Mouse (Mus musculus): ENCODE data around the gene Cxcr2.

Gene Cxcr2

DNA sequence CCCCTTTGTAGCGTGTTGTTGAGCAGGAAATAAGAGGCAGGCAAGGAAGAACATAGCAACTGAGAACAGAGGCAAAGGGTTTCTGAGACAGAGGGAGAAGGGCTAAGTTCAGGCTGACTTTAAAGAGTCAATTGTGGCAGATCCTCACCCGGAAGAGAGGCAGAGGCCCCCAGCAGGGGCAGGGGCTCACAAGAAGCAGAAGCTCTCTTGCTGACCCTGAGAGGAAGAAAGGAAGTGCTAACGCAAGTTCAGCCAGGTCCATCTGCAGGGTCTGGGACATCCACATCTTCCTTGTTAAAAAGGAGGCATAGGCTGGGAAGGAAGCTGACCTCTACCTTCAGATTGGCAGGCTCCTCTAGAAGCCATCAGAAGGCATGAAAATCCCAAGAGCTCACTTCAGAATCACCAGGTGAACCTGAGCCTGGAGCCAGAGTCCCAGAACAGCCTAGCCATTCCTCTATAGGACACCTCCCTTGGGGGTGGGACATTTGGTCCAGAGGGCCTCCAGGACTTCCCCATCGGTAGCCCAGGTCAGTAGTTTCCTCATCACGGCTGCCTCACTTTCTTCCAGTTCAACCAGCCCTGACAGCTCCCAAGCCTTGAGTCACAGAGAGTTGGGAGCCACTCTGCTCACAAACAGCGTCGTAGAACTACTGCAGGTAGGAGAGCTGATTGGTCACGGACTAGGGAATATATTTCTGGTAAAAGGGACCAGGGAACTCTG is at the start of gene Cxcr2:
Cxcr2 (plus strand) TSS at position 529 of the 724 bp plus-strand sequence.
- no peak for DNase-seq (ENCODE audit: low read depth, low spot score)

DNA sequence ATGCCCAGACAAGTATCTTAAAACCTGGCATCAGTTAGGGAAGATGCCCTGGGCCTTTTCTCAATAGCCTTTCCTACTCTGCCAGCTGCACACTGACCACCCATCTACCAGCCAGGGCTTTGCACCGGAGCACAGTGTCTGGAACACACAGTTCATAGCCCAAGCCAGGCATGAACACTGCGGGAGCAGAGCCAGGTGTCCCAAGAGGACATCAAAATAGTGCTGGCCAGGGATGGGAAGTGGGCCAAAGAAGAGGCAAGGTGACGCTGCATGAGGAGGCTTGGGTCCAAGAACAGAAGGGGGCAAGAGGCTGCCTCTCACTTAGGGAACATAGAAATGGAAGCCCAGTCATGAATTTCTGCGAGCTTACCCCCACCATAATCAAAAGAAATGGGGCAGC is 48.1 kb upstream of the Cxcr2 start:
- DNase-seq (ENCODE audit: low read depth, low spot score) = no peak

DNA sequence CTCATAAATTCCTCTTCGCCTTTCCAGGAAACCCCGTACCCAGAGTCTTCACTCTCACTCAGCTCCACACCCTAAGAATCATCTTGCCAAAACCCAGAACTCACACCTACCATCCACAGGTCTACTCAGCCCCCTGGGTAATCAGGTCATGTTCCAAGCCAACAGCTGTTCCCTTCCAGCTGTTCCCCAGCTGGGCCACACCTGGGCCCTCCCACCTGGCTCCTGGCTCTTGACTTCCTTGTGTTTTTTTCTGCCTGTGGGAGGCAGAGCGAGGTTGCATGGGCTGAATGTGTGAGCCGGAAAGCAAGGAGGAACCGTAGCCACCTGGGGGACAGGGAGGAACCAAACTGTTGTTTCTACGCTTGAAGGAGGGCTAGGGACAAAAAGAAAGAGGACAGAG is 47.6 kb upstream of the Cxcr2 start:
- no peak for DNase-seq (ENCODE audit: low read depth, low spot score)

DNA sequence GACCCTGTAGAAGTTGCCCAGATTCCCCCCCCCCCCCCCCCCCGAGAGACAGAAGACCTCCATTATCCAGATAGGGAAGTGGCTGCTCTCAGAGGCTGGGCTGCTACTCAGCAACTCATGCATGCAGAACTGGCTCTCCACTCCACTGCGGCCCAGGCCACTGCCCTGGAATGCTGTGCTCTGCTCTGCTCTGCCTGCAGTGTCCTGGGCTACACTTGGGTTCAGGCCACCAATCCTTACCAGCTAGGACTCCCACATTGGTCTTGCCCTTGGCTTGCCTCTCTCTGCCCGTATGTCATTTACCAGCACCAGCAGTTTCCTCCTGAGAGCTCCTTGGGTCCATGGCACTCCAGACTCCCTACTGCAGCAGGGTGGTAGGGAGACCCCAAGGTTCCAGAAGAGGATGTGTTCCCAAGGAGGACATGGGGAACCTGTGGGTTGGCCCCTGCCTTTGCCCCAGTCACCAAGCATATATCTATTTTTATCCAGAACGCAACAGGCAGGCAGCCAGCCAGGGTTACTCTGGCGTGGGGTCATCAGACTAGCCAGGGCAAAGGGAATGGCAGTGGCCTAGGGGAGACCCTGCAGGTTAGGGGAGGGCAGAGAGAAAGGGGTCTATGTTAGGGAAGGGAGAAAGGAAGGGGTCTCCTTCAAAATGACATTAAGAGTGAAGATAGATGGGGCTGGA is 45.7 kb upstream of the Cxcr2 start:
- no peak for DNase-seq (ENCODE audit: low read depth, low spot score)

DNA sequence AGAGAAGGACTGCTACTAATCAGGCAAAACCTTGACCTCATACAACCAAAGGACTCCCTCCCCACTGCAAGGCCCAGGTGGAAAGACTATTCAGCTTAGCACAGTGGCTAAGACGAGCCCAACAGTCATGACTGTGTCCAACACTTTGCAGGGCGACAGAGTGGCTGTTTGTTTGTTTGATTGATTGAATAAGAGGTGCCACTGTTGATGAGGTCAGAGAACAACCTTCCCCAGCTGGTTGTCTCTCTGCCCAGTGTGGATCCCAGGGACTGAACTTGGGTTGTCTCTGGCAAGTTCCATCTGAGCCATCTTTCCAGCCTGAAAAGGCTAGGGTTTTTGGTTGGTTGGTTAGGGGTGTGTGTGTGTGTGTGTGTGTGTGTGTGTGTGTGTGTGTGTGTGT is 44.1 kb upstream of the Cxcr2 start:
- DNase-seq (ENCODE audit: low read depth, low spot score) = no peak

DNA sequence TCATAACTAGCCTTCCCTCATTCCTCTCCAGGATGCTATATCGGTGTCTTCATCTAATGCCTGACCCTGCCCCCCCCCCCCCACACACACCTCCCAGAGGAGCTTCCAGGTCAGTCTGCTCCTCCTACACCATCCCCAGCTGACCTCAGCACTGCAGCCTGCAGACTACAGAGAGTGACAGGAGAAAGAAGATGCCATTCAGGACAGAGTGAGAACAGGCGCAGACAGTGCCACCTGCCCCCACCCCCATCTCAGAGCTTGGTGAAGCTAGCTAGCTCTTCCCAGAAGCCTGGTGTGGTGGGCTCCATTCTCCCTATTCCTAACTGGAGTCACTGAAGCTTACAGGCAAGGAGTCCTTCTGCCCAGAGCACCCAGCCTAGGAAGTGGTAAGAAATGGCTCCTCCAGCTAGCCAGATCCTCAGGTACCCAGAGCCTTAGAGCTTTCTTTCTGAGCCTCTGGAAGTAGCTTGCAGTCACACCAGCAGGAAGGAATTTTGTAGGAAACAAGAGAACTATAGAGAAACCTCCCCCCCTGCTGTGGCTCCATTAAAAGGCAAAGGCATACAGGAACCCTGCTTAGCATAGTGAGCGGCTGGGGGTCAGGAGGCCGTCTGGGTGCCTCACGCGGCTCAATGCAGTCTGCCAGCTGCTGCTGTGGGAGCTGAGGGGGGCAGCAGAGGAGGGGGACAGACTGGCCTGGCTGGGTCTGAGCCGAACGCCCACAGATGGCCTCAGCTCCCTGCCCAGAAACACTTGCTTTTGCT is 42.7 kb upstream of the Cxcr2 start:
- no peak for DNase-seq (ENCODE audit: low read depth, low spot score)

DNA sequence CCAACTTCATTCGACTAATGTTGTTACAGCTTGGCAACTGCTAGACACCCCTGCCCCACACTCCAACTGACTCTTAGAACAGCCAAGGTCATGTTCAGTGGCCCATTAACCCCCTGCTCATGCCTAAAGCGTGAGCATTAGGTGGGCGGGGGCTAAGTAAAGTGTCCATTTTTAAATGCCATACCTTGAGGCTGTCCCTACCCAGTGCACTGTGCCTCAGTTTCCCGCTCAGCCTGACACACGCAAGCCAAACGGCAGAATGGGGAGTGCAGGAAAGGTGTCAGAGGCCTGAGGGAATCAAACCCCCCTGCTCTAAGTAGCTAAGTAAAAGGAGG is 42.1 kb upstream of the Cxcr2 start:
- no peak for DNase-seq (ENCODE audit: low read depth, low spot score)

DNA sequence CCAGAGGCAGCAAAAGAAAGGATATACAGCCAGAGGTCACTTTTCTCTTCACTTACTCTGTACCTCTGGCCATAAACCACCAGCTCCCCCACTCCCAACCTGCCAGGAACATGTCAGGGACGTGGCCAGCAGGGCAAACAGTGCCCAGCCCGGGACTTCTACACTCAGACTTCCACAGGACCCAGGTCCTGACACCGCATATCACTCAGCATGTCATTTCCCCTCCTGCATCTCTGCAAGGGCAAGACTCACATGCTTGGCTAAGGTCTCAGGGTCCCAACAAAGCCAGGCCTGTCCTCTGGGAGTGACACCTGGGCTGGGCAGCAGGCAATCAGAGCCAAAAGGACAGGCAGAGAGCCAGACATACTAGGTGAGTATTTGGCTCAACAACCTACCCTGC is 40.7 kb upstream of the Cxcr2 start:
- DNase-seq (ENCODE audit: low read depth, low spot score) = no peak

DNA sequence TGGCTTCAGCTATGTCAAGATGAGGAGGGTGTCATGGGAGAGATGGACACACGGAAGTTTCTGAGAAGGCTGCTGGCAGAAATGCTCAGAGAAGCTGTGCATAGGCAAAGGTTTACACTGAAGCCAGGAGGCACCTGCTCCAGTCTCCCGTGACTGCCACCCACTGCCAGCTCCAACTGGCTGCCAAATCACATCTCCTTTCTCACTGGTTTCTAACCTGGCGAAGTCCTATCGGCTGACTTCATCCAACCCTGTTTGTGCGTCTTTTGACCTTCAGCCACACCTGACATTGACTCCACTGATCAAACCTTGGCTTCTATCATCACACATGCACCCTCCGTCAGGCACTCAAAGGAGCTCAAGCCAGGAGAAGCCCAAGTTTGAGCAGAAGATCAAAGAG is 35.9 kb upstream of the Cxcr2 start:
- no peak for DNase-seq (ENCODE audit: low read depth, low spot score)

DNA sequence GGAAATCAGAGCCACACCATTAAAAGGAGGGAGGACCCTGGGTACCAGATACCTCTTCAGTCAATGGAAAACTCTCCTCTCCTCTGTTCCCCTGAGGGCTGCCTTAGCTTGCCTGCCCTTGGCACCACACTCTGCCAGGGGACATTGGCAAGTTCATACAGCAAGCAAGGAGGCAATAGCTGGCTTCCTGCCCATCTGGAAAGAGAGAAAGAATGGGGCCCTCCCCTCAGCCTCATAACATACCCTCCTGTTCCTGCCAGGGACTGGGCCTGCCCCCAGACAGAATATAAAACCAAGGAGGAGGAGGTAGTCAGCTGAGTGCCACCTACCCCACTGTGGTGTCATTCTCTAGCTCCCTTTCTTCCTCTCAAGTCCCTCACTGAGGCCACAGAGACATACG is 34.7 kb upstream of the Cxcr2 start:
- no peak for DNase-seq (ENCODE audit: low read depth, low spot score)

DNA sequence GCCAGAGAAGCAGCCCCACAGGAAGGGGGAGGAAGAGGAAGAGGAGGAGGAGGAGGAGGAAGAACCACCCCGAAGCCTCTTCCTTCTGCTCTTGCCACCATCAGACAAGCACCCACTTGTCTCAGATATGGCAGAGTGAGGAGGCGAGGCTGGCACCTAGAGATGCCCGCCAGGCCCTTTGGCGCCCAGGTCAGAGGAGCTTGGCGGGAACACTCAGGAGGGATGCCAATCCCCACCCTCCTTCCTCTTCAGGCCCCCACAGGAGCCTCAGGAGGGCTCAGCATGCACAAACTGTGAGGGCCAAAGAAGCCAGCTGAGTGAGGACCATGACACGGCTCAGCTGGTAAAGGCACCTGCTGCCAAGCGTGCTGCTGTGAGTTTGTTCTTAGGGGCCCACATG is 32.7 kb upstream of the Cxcr2 start:
- DNase-seq (ENCODE audit: low read depth, low spot score) = no peak

DNA sequence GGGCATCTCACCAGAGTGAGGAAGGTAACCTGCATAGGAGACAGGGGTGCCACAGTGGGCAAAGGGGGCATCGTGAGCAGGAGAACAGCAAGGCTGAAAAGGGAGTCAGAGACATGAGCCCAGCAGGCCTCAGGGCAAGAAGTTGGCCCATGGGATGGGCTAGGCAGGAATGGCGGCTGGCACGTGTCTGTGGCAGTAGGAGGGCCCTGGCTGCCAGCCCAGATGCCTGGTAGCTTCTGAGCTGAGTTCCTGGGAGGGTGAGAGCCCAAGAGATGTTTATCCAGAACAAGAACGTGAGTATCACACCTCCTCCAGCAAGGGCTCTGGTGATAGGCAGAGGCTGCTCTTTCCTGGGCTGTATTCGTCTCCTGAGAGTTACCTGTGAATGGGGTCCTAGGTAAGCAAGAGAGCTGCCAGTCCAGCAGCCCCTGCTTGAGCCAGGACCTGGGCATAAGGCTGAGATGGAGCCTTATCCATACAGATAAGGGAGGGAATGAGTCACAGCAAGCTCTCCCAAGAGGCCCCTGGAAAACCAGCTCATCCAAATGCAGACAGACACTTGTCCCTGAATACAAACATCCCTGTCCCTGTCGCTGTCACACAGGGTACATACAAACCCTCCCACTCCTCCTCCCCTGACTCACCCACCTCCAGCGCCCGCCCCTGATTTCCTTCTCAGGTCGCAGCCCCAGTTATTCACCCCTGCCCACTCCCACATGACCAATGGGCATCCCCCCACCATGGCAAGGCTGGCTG is 31.8 kb upstream of the Cxcr2 start:
- DNase-seq (ENCODE audit: low read depth, low spot score) = no peak

DNA sequence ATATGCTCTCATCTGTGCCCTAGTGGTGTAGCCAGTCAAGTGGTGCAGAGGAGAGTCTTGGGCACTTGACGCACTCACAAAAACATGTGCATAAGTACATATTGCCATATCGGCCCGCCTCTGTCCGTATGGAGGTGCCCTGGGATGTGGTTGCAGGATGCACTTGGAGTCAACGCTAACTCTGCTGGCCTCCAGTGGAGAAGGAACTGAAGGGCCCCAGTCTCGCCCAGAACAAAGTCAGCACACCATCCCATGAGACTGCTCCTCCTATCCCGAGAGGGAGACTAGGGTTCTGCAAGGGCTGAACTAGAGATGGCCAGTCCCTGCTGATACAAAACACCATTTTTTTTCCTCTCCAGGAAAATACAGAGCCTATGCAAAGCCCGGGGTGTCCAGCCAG is 30.6 kb upstream of the Cxcr2 start:
- DNase-seq (ENCODE audit: low read depth, low spot score) = no peak

DNA sequence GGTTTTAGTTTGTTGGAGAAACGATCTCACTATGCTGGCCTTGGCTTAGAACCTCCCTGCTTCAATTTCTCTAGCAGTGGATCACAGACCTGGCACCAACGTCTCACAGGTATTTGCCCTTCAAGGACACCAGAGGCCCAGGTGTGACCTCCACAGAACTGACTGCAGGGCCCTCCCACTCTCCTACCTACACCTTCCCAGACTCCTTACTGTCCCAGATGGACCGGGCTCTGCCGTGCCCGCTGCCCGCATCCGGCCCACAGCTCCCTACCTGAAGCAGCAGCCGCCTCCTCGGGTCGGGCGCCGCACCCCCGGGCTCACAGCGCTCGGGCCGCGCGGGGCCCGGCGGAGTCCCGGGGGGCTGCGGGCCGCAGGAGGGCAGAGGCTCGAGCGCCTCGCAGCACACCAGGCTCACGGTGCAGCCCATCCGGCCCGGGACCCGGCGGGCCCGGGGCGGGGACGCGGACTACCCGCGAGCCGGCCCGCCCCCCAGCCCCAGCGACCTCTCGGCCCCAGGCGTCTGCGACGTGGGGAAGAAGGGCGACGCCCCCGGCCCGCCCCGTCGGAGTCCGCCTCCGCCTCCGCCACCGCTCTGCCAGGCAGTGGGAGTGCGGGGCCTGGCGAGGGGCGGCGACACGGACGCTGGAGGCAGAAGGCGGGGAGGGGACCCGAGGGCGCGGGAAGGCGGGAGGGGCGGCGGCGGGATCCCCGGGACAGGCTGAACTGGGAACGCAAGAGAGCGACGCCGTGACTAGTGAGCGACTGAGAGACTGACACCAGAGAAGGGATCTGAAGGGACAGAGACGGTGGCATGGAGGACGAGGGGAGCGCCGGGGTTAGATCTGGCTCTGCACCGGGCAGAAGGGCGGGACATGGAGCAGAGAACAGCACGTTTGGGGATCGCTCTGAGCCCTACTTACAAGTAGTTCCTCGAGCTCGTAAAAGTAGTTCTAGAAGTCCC is 29.5 kb upstream of the Cxcr2 start, which contains the start of gene Tns1:
Tns1 (minus strand) TSS at position 429 of the 961 bp plus-strand sequence.
- no peak for DNase-seq (ENCODE audit: low read depth, low spot score)

DNA sequence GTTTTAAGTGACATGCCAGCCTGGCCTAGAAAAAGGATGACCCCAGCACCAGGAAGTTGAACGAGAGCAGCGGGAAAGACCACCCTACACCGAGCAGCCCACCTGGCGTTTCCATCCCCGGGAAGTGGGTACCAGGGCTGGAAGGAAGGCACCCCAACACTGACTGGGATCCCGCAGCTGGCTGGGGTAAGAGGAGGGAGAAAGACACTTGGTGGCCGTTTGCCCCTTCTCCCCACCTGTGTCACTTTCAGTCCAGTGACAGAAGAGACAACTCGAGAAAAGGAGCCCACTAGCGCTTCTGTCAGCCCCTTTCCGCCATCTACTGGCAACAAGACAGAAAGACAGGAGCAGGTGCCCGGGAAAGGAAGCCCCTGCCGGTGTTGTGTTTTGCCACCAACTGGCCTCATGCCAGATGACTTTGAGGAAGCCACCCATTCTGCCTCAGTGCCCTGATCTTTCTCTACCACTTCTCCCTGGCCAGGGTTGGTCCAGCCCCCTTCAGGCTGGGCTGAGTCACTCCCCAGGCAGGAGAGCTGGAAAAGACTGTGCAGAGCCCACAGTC is 28.7 kb upstream of the Cxcr2 start, which contains the start of gene Rufy4:
Rufy4 (plus strand) TSS at position 551 of the 562 bp plus-strand sequence.
- no peak for DNase-seq (ENCODE audit: low read depth, low spot score)

DNA sequence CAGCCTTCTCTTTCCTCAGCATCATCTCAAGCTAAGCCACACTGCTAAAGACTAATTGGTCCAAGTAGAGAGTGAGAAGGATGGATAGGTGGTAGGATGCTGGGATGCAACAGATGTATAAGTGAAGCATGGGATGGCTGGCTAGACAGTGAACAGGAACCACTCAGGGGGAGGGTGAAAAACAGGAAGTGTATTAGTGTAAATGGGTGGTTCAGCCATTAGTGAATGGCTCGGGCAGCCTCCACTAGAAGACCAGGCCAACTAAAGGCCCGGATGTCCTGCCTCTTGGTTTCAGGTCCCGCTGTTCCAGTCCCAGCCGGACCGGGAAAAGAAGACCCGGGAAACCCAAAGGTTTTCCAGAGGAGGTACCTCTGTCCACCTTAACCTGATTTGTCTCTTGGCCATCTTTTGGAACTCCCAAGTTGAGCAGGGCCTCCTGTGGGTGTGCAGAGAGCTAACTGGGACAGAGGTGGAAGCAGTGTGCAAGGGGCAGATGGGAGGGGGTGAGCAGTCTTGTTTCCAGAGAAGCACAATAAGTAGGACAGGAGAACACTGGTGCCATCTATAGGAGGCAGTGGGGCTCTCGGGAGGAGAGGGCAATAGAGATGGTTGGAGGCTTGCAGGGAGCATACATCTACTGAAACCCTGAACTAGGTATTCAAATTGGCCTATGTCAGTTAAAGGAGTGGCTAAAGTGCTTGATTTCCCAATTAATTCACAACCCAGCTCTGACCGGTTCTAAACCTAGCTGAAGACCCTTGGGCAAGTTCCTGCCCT is 22.7 kb upstream of the Cxcr2 start:
- no peak for DNase-seq (ENCODE audit: low read depth, low spot score)

DNA sequence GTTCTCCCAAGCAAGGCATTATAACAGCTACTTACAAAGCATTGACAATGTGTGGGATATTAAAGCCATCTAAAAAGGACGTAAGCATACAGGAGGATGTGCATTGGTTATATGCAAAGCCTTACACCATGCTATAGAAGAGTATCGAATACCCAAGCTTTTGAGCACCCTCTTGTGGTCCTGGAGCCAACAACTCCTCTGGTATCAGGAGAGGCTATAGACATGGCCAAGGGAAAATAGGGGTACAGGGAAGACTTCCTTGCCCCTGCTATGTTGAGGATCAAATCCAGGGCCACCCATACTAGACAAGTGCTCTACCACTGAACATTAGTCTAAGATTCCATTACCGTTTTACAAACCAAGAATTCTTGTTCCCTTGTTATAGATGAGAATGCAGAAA is 21.8 kb upstream of the Cxcr2 start:
- no peak for DNase-seq (ENCODE audit: low read depth, low spot score)

DNA sequence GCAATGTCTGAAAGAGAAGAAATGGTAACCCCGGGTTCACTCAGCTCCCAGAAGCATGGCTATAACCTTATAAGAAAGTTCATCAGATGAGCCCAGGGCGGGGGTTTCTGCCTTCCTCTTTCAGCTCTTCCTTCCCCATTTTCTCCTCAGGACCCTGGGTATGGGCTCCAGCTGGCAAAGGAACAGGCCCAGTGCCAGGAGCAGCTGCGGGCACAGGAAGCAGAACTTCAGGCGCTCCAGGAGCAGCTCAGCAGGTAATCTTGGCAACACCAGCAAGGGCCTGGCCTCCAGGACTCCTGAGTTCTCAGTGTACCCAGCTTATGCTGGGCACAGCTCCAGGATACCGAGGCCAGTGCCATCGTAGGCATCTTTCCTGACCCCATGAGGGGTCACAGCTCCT is 19.8 kb upstream of the Cxcr2 start:
- DNase-seq (ENCODE audit: low read depth, low spot score) = no peak

DNA sequence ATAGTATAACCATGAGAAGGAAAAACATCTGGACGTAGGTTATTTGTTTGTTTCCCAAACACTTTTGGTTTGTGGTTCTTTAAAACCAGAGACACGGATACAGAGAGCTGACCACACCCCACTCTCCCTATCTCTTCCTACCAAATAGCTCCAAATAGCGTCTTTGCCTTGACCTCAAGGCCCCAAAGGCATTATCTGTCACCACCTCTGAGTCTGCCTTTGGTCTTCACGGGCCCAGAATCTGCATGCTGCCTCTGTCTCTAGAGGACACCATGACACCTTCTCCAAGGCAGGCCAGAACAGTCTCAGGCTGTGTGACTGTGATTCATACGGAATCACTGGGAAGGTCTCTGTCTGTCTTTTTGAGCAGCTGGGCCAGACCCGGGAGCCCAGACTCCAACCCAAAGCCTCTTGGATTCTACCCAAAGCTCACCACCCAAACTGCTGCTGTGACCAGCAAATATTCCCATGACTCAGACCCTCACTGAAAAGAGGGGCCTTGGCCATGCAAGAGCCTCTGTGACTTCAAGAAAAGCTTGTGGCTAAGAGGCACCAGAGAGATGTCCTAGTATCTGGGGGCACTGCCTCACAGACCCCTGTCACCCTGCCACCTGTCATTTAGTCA is 18.4 kb upstream of the Cxcr2 start:
- no peak for DNase-seq (ENCODE audit: low read depth, low spot score)

Data from brain, embryonic 18.5 days (tissue).